Mouse (Mus musculus) forebrain, embryonic 10.5 days (tissue): Measurements from ENCODE around the gene Xk. TPM values are rescaled to one million over a fixed set of nuclear protein-coding genes. Genes with fewer than 3 reads are reported as not detected.
A peak's percentile ranks its signal among the peaks of the same experiment; 100 is the strongest.
"Not testable (repeated sequence)": the region's sequence is repeated elsewhere in the genome, so short reads cannot be mapped to it uniquely, and the experiment has no call there.

Experiments
- DNase-seq: peaks from one replicate; pipeline ENCODE4 v3.0.0-alpha.2; 2017; ENCODE audit warnings: low spot score; ENCODE audit errors: extremely low spot score
- H3K27ac ChIP-seq: fragments of 300-500 bp; sonication (generic); 2 replicates; pipeline ENCODE4 v1.5.1; 2016; ENCODE audit warnings: mild to moderate bottlenecking
- H3K27me3 ChIP-seq: fragments of 300-500 bp; sonication (generic); 2 replicates; pipeline ENCODE4 v1.6.1; 2016; ENCODE audit warnings: mild to moderate bottlenecking; ENCODE audit not compliant: poor library complexity, severe bottlenecking
- H3K36me3 ChIP-seq: fragments of 300-500 bp; sonication (generic); replicated peaks from 2 replicates; pipeline ENCODE4 v1.6.1; 2016; ENCODE audit warnings: mild to moderate bottlenecking, moderate library complexity
- H3K4me1 ChIP-seq: fragments of 300-500 bp; sonication (generic); 2 replicates; pipeline ENCODE4 v1.6.1; 2016
- H3K4me3 ChIP-seq: fragments of 300-500 bp; sonication (generic); 2 replicates; pipeline ENCODE4 v1.5.1; 2016; ENCODE audit warnings: mild to moderate bottlenecking, moderate library complexity
- H3K9me3 ChIP-seq: fragments of 300-500 bp; sonication (generic); 2 replicates; pipeline ENCODE4 v1.6.1; 2016; ENCODE audit warnings: mild to moderate bottlenecking, moderate library complexity
- WGBS: fragments of 180-500 bp; shearing (Covaris S2); methylation state at CpG from one replicate; pipeline ENCODE4 v1.1.7; 2016; 5-methylcytosine and 5-hydroxymethylcytosine counted together
- polyA plus RNA-seq: library from polyadenylated mRNA; unstranded; fragments of >200 nt; fragmentation: Nextera tagmentation; extraction: Ambion mirVana; gene quantifications from 2 replicates; pipeline ENCODE4 v1.2.1, GENCODE M21; 2016

Xk gene
- polyA plus RNA-seq, 1 experiment from 2014 or later: 3.3 TPM

DNA sequence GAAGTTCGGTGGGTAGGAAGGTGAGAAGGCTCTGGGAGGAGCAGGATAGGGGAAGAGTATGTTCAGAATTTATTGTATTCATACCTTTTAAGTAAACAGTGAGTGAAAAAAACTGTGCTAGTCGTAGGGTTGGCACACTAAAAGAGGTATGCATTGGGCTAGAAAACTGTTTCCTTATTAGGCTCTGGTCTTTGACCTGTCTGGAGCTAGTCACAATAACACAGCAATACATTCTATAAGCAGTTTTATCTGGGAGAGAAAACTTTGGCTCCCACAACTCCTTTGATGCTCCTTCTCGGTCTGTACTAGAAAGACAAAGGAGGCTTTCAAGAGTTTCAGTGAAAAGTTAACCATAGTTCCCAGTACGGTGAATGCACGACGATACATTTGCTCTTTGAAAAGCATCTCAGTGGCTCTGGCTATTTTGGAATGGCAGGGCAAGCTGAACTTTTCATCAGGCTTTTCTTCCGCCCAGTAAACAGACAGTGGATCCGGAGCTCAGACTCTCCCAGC is 553 bp upstream of the Xk start:
- Histone ChIP-seq H3K27ac (peak overlapping the region; percentile 83), H3K27me3 (peaks cover 5% of the 10 kb centered on the region; the same call in 1 of the 2 replicates), H3K36me3 (no peaks in the 10 kb centered on the region), H3K4me1 (no peaks in the 10 kb centered on the region), H3K9me3 (no peaks in the 10 kb centered on the region), H3K4me3 (peak overlapping the region; percentile 63)
- WGBS: 26% methylated on average over 8 of the region's 8 CpGs
- DNase-seq: no peak

DNA sequence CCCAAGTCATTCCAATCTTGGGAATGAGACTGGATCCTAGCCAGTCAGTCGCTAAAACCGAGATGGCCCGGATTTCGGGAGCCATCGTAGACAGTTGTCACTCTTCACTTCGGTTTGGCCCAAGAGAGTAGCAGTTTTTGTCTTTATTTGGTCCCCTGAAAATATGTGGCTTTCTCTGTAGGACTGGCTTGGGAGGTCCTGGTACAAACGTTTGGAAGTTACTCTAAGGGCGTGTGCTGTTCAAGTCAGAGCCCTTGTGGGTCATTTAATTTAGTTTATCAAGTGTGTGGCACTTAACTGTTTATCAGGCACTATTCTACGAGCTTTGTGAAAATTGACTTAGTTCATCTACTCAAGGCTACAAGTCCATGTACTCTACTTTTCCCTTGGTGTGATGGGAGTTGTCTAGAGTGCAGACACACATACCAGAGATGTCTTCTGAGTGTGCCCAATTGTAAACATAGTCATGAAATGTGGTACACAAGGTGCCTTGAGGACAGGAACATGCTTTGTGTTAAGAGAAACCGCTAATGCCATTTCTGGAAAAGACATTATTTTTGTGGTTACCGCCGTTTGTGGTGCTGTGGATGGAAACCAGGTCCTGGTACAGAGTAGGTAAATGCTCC is 934 bp downstream of the Xk start:
- Histone ChIP-seq H3K27ac (peak overlapping the region; percentile 83), H3K4me1 (no peaks in the 10 kb centered on the region), H3K27me3 (peaks cover 5% of the 10 kb centered on the region; the same call in 1 of the 2 replicates), H3K36me3 (no peaks in the 10 kb centered on the region), H3K4me3 (peak overlapping the region; percentile 63), H3K9me3 (no peaks in the 10 kb centered on the region)
- WGBS: 59% methylated on average over 12 of the region's 12 CpGs
- DNase-seq: no peak

DNA sequence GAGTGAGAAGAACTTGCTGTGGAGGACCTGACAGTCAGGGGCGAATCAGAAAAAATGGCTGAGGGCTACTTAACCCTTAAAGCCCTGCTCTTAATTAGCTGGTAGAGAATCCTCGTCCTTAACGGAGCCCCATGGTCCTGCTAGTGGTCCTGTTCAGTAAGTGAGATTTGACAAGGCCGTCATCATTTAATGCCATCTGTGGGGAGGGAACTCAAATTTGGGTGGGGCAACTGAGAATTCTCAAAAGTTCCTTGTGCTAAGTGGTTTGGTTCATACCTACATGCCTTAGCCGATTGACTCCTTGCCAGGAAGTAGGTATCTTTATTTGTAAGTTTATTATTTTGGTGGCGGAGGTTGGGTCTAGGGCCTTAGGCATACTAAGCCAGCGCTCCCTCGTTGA is 1.8 kb downstream of the Xk start:
- H3K27me3 ChIP-seq: peaks cover 5% of the 10 kb centered on the region; the same call in 1 of the 2 replicates
- H3K27ac ChIP-seq: no peak overlapping the region
- no peaks in the 10 kb centered on the region for H3K36me3 ChIP-seq
- H3K9me3 ChIP-seq: no peaks in the 10 kb centered on the region
- no peaks in the 10 kb centered on the region for H3K4me1 ChIP-seq
- no peak for DNase-seq
- H3K4me3 ChIP-seq: no peak overlapping the region
- WGBS: 83% methylated on average over 8 of the region's 8 CpGs

DNA sequence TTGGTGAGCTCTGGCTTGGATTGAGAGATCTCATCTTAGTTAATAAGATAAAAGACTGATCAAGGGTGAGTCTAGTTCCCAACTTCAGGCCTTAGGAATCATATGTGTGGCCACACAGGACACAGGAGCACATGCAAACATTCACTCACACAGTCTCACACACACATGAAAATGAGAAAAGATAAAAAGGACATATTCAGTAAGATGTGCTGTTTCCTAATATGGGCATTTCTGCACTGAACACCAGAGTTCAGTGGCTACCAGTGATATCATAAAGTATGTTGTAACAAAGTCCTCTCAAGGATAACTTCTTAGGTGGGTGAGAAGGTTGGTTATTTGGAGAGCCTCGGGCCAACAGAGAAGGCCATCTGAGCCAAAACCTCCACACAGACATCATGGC is 10.9 kb downstream of the Xk start, which contains the start of gene H2al1m:
Gene H2al1m (plus strand): TSS at position 301 of the 400 bp plus-strand sequence.
- H3K4me1 ChIP-seq, H3K9me3 ChIP-seq, H3K36me3 ChIP-seq, H3K27me3 ChIP-seq, H3K4me3 ChIP-seq, H3K27ac ChIP-seq, DNase-seq: not testable (repeated sequence)
- no CpG with 5 or more reads among the region's 1 CpGs for WGBS

DNA sequence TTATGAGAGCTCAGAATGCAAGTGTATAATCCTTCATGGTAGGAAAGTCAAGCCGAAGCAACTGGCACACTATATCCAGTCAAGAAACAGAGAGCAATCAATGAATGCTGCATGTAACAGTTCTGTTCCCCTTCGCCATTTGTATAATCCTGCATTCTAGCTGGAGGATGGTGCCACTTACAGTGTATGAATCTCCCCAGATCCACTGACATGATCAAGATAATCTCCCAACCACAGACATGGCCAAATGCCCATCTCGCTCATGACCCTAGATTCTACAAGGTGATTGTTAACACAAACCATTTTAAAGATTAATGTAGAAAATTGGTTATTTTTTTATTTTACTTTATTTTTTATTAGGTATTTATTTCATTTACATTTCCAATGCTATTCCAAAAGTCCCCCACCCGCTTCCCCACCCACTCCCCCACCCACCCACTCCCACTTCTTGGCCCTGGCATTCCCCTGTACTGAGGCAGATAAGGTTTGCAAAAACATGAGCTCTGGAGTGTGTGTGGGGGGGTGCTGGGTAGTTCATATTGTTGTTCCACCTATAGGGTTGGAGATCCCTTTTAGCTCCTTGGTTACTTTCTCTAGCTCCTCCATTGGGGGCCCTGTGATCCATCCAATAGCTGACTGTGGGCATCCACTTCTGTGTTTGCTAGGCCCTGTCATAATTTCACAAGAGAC is 20.7 kb downstream of the Xk start:
- not testable (repeated sequence) for H3K36me3 ChIP-seq, H3K9me3 ChIP-seq, H3K27ac ChIP-seq, DNase-seq, H3K4me1 ChIP-seq, H3K4me3 ChIP-seq, H3K27me3 ChIP-seq
- WGBS: 86% methylated on average over 4 of the region's 4 CpGs

DNA sequence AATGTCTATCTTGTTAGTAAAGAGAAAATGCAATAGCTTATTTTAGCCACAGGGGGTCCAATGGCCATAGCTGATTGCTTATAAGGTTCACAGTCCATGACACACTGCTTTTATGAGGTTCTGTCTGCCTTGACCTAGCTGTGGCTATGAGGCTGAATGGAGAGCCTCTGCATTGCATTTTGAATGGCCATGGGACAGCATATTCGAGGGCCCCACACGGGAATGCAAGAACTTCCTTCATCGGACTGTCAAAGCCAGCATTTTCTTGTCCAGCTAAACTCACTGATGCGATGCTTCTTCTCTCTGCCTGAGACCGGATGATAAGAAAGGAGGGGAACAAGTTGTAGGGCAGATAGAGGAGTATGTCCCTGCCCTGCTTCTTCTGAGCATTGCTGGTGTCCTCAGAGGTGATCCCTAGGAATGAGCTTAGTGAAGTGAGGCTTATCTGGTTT is 25.9 kb downstream of the Xk start:
- no peaks in the 10 kb centered on the region for H3K36me3 ChIP-seq
- no peak for DNase-seq
- H3K27me3 ChIP-seq: no peaks in the 10 kb centered on the region
- H3K27ac ChIP-seq: no peak overlapping the region
- H3K4me1 ChIP-seq: no peaks in the 10 kb centered on the region
- 92% methylated on average over 5 of the region's 5 CpGs for WGBS
- no peaks in the 10 kb centered on the region for H3K9me3 ChIP-seq
- H3K4me3 ChIP-seq: no peak overlapping the region

DNA sequence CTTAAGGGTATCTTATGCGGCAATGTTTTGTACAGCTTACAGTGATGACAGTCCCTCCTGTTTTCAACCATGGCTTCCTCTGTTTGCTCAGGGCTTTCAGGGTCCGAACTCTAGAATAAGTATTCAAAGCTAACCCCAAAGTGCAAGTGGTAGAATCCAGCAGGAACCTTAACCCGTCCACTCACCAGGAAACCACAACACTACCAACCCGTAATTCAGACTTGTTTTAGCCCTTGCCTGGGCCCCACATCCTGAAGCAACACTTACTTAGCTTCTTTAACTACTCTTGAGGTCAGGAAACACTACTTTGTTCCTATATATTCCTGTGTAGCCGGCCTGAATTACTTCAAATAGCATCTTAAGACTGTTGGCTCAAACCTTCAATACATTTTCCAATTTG is 30.2 kb downstream of the Xk start:
- WGBS: 88% methylated on average over 5 of the region's 5 CpGs
- Histone ChIP-seq H3K27ac (no peak overlapping the region), H3K4me1 (no peaks in the 10 kb centered on the region), H3K36me3 (no peaks in the 10 kb centered on the region), H3K9me3 (no peaks in the 10 kb centered on the region), H3K4me3 (no peak overlapping the region), H3K27me3 (no peaks in the 10 kb centered on the region)
- DNase-seq: no peak

DNA sequence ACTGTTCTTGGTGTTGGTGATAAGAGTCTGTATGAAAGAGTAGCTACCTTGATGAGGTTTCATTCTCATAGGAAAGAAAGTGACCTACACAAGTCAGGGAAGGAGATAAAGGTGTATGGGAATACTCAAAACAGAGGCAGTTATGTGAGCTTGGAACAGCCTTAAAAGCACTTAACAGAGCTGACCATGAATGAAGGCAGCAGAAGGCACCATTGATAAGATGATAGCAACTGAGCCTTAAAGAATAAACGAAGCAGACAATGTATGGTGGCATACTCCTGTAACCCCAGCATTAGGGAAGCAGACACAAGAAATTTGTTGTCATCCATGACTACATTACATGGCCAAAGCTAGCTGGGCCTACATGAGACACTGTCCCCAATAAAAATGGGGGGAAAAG is 30.9 kb downstream of the Xk start:
- Histone ChIP-seq H3K27ac (no peak overlapping the region), H3K4me1 (no peaks in the 10 kb centered on the region), H3K36me3 (no peaks in the 10 kb centered on the region), H3K4me3 (no peak overlapping the region), H3K27me3 (no peaks in the 10 kb centered on the region), H3K9me3 (no peaks in the 10 kb centered on the region)
- WGBS: 81% methylated on average over 1 of the region's 1 CpGs
- DNase-seq: no peak

DNA sequence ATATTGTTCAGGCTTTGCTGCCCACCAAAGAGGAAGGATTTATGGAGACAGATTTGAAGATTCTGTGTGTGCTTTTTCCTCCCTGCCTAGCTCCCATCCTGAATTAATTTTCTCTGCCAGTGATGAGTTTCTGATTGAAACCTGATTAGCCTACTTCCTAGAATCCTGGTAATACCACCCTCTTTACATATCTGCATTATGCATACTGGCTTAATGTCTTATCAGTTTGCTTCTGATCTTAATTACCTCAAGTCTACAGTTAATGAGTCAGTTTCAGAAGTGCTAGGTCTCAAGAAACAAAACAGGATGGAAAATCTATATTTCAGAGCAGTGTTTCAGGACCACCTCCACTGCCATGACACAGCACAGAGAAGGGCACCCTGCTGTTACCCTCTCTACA is 43.9 kb downstream of the Xk start:
- not testable (repeated sequence) for H3K9me3 ChIP-seq, H3K27ac ChIP-seq, DNase-seq, H3K4me1 ChIP-seq, H3K4me3 ChIP-seq, H3K27me3 ChIP-seq, H3K36me3 ChIP-seq

DNA sequence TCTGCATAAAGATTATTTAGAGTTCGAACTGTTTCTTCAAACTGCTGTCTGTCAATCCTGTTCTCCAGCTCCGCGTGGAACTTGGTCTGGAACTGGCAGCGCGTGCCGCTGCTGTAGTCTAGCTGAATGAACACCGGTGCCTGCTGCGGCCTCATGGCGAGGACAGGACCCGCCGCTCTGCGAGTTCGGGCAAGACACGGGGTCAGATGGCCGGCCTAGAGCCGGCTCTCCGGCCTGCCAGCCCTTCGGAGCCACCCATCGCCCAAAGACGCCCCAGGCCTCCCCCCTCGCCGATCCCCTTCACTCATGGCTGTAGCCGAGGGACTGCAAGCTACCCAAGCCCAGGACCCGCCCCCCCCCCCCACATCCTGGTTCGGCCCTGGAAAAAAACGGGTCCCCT is 55.4 kb downstream of the Xk start:
- WGBS: 88% methylated on average over 26 of the region's 26 CpGs
- H3K27me3 ChIP-seq, H3K27ac ChIP-seq, H3K36me3 ChIP-seq, H3K4me1 ChIP-seq, H3K4me3 ChIP-seq, H3K9me3 ChIP-seq, DNase-seq: not testable (repeated sequence)

DNA sequence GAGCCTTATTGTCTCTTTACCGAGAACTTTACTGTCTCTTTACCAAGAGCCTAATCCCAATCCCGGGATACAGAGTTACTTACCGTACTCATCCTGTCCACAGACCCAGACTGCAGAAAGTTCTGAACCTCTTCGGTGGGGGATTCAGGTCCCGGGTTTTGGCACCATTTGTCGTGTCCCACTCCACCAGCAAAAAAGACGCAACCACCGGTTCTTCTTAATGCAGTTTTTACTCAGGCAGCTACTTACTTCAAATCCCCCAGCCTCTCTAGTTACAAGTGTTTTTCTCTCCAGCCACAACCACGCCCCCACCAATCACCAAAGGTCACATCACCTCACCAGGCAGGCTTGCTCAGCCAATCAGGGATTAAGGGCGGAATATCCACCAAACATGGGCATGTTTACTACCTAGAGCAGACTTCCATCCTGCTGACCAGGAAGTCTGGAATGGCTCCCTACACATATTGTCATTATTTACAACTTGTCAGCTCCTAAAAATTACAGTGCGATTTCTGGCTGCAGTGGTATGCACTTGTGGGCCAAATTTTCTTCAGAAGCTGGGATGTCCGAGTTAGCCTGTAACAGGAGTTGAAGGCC is 59.9 kb downstream of the Xk start:
- H3K27me3 ChIP-seq, H3K4me1 ChIP-seq, DNase-seq, H3K9me3 ChIP-seq, H3K36me3 ChIP-seq, H3K4me3 ChIP-seq, H3K27ac ChIP-seq: not testable (repeated sequence)
- 92% methylated on average over 12 of the region's 12 CpGs for WGBS

DNA sequence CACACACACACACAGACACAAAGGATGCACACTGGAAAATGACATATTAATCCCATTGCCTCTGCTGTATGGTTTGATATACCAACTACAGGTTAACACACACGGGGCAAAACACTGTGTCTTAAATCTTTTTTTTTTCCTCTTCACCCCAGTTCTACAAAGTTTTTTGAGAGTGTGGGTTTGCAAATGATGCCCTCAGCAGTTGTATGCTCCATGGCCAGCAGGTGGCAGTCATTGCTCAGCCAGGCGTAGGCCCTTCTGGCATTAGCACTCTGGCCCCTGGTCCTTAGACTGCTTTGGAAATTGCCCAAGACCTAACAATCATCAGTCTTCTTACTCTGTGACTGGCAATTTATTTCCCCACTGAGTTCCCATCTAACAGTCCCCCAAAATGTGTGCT is 60.5 kb downstream of the Xk start:
- WGBS: 69% methylated on average over 2 of the region's 2 CpGs

DNA sequence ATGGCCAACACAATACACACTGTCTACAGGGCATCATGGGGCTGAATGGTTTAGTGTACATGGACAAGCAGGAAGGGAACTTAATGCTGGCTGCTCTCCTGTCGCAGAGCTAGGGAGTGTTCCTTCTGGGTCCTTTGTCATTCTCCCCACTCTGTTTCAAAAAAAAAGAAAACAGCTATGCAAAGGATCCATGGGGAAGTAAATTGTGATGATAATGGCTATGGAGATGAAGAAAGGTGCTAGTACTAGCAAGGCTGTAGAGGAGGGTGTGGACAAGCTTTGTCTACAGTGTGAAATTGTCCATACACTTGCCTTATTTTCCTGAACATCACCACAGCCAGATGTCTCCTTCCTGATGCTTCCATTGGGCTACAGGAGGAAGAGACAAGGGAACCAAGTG is 62.4 kb downstream of the Xk start:
- WGBS: 57% methylated on average over 1 of the region's 1 CpGs
- not testable (repeated sequence) for H3K9me3 ChIP-seq, DNase-seq, H3K36me3 ChIP-seq, H3K27me3 ChIP-seq, H3K27ac ChIP-seq, H3K4me3 ChIP-seq, H3K4me1 ChIP-seq

More for the DNA sequence above, 60.5 kb downstream of the Xk start:
- not testable (repeated sequence) for H3K4me3 ChIP-seq, H3K27me3 ChIP-seq, H3K4me1 ChIP-seq, H3K9me3 ChIP-seq, H3K27ac ChIP-seq, H3K36me3 ChIP-seq, DNase-seq
